Mouse (Mus musculus) cerebellum, adult 2 months (tissue): Measurements from ENCODE around the gene Rae1. TPM values are rescaled to one million over a fixed set of nuclear protein-coding genes. Genes with fewer than 3 reads are reported as not detected.

ENCODE experiments used
- DNase-seq, 2 experiments: peaks; one replicate each; pipeline ENCODE4 v3.0.0; 2021
- H3K27ac ChIP-seq: fragments of 200-500 bp; 2 replicates; pipeline ENCODE4 v1.5.1; 2012; ENCODE audit warnings: low read length, control low read depth, inconsistent platforms; ENCODE audit not compliant: insufficient read depth
- H3K27me3 ChIP-seq: fragments of 200-500 bp; 2 replicates; pipeline ENCODE4 v1.6.1; 2012; ENCODE audit warnings: inconsistent platforms, mild to moderate bottlenecking, low read length, moderate library complexity; ENCODE audit not compliant: control insufficient read depth, insufficient read depth
- H3K4me1 ChIP-seq: fragments of 200-500 bp; 2 replicates; pipeline ENCODE4 v1.6.1; 2011; ENCODE audit warnings: low read length; ENCODE audit not compliant: control insufficient read depth, insufficient read depth
- H3K4me3 ChIP-seq: fragments of 200-500 bp; replicated peaks from 2 replicates; pipeline ENCODE3; 2011; ENCODE audit warnings: mild to moderate bottlenecking, low read depth, low read length, control low read depth; ENCODE audit not compliant: insufficient read depth
- CTCF ChIP-seq: fragments of 200-500 bp; IDR thresholded peaks from 2 replicates; pipeline ENCODE4 v1.5.1; 2011; ENCODE audit warnings: low read depth, mild to moderate bottlenecking, control low read depth, low read length, moderate library complexity, borderline replicate concordance; ENCODE audit not compliant: insufficient read depth
- POLR2A ChIP-seq: fragments of 200-500 bp; IDR thresholded peaks from 2 replicates; pipeline ENCODE4 v1.6.1; 2011; ENCODE audit warnings: low read length, control low read depth, borderline replicate concordance; ENCODE audit not compliant: insufficient read depth
- WGBS: fragments of 180-500 bp; shearing (Covaris S2); methylation state at CpG from one replicate; pipeline ENCODE4 v1.1.7; 2018; 5-methylcytosine and 5-hydroxymethylcytosine counted together
- polyA plus RNA-seq: library from polyadenylated mRNA; depleted of rRNA; stranded (reverse); fragments of >200 nt; gene quantifications from 2 replicates; pipeline ENCODE4 v1.2.3, GENCODE M21; 2012

The Rae1 gene
- polyA plus RNA-seq, 1 experiment: 69.1 TPM

GRCm38 (mm10) chr2:172961211-172961610 is 38.7 kb upstream of the Rae1 start:
- Histone ChIP-seq H3K4me3 (no peak overlapping the region), H3K4me1 (no peaks in the 10 kb centered on the region; the same call in 1 of the 2 replicates), H3K27ac (no peak overlapping the region), H3K27me3 (no peaks in the 10 kb centered on the region; the same call in 1 of the 2 replicates)
- 11% methylated on average over 6 of the region's 6 CpGs for WGBS
- no peak for DNase-seq
- TF ChIP-seq CTCF (no peak), POLR2A (no peak)

GRCm38 (mm10) chr2:172965249-172965648 is 34.7 kb upstream of the Rae1 start:
- TF ChIP-seq POLR2A (no peak), CTCF (no peak)
- H3K27ac ChIP-seq: no peak overlapping the region
- WGBS: 71% methylated on average over 11 of the region's 11 CpGs

GRCm38 (mm10) chr2:172966480-172966879 is 33.4 kb upstream of the Rae1 start:
- no peak for TF ChIP-seq POLR2A
- TF ChIP-seq CTCF: no peak
- no peak for DNase-seq
- Histone ChIP-seq H3K4me1 (no peaks in the 10 kb centered on the region; the same call in 1 of the 2 replicates), H3K27ac (no peak overlapping the region), H3K27me3 (no peaks in the 10 kb centered on the region; the same call in 1 of the 2 replicates), H3K4me3 (no peak overlapping the region)
- 86% methylated on average over 5 of the region's 5 CpGs for WGBS

More at GRCm38 (mm10) chr2:172965249-172965648, 34.7 kb upstream of the Rae1 start:
- Histone ChIP-seq H3K27me3 (no peaks in the 10 kb centered on the region; the same call in 1 of the 2 replicates), H3K4me1 (no peaks in the 10 kb centered on the region; the same call in 1 of the 2 replicates), H3K4me3 (no peak overlapping the region)
- no peak for DNase-seq

- Histone ChIP-seq H3K27me3 (no peaks in the 10 kb centered on the region), H3K27ac (no peak overlapping the region), H3K4me3 (no peak overlapping the region), H3K4me1 (peaks cover 6% of the 10 kb centered on the region; the same call in 1 of the 2 replicates)
- TF ChIP-seq POLR2A: no peak
- TF ChIP-seq CTCF: no peak
- WGBS: 93% methylated on average over 2 of the region's 2 CpGs
- no peak for DNase-seq
Measured at GRCm38 (mm10) chr2:172971865-172972264, 28.1 kb upstream of the Rae1 start.

GRCm38 (mm10) chr2:172973806-172974565 is 25.9 kb upstream of the Rae1 start:
- H3K4me3 ChIP-seq: no peak overlapping the region
- TF ChIP-seq CTCF (no peak), POLR2A (no peak)
- 7% methylated on average over 7 of the region's 7 CpGs for WGBS
- peak in 1 of 2 experiments; percentile 17 for DNase-seq
- no peaks in the 10 kb centered on the region for H3K27me3 ChIP-seq
- H3K27ac ChIP-seq: no peak overlapping the region
- H3K4me1 ChIP-seq: peaks cover 6% of the 10 kb centered on the region; the same call in 1 of the 2 replicates

- Histone ChIP-seq H3K27me3 (no peaks in the 10 kb centered on the region), H3K4me1 (peaks cover 6% of the 10 kb centered on the region; the same call in 1 of the 2 replicates), H3K4me3 (no peak overlapping the region), H3K27ac (no peak overlapping the region)
- no peak for TF ChIP-seq CTCF
- TF ChIP-seq POLR2A: no peak
- no peak for DNase-seq
- 8% methylated on average over 7 of the region's 7 CpGs for WGBS
Measured at GRCm38 (mm10) chr2:172974701-172975100, 25.2 kb upstream of the Rae1 start.

GRCm38 (mm10) chr2:172975159-172975558 is 24.8 kb upstream of the Rae1 start:
- H3K27me3 ChIP-seq: no peaks in the 10 kb centered on the region
- 59% methylated on average over 6 of the region's 6 CpGs for WGBS
- DNase-seq: no peak
- no peak overlapping the region for H3K27ac ChIP-seq
- peaks cover 6% of the 10 kb centered on the region; the same call in 1 of the 2 replicates for H3K4me1 ChIP-seq
- H3K4me3 ChIP-seq: no peak overlapping the region
- TF ChIP-seq POLR2A (no peak), CTCF (no peak)

GRCm38 (mm10) chr2:172976661-172977238 is 23.2 kb upstream of the Rae1 start:
- Histone ChIP-seq H3K27me3 (no peaks in the 10 kb centered on the region), H3K27ac (no peak overlapping the region), H3K4me3 (no peak overlapping the region), H3K4me1 (peaks cover 6% of the 10 kb centered on the region; the same call in 1 of the 2 replicates)
- DNase-seq: no peak
- TF ChIP-seq POLR2A (no peak), CTCF (no peak)
- whole genome bisulfite sequencing: 34% methylated on average over 7 of the region's 7 CpGs
